Comparison of ENCODE assay signal across 26 mouse cellular contexts in the genomic region with DNA sequence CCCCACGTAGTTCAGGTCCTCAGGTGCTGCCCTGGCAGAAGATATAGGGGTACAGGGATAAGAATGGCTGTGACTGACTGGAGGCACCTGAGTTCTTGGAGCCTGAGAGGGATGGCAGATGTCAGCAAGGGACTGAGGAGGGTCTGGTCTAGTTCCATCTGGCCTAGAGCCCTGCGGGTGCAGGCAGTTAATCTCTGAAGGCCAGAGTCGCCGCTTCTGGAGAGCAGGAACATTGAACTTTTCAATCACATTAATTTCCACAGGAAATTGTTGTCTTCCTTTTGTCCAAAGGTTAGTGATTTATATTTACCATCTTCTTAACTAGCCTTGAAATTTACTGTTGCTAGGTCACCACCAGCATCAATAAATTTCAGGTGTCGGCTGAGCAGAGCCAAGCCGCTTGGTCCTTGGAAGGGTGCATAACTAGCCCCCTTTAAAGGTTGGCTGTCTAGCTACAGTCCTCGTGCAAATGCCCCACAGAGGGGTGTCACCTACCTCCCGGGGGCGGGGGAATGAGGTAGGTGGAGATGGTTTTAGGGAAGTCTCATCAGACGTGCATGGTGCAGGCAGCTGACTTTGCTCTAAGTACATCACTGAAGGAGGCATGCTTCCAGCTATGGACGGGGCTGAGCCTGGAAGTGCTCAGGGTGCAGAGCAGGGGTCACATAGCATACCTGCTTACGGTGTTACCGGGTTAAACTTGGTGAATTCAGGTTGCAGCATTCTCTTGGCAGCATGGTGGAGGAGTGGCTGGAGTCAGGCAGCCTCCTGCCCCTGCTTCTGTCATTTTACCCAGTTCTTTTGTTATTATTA. TPM values are rescaled to one million over a fixed set of nuclear protein-coding genes. Genes with fewer than 3 reads are reported as not detected.
A peak's percentile ranks its signal among the peaks of the same experiment; 100 is the strongest.
DNase-seq lines count a peak whose midpoint lies in the region; ATAC-seq lines count a peak whose summit lies in the region.
"Had no signal": no experiment of that assay in that cellular context is flagged by ENCODE, and none has a peak within 500 bp of the region (broad histone marks: within the 10 kb centered on the region; RNA-seq: fewer than 3 reads in every experiment).

No protein-coding gene starts in this region.

- H3K9ac ChIP-seq in hindbrain, embryonic 16.5 days (ENCODE audit: low read depth, low read length) = no peak overlapping the region
- no peak overlapping the region for H3K9ac ChIP-seq in hindbrain, embryonic 13.5 days
- H3K9ac ChIP-seq: forebrain, embryonic 15.5 days; hindbrain, embryonic 15.5 days; limb, embryonic 15.5 days; neural tube, embryonic 13.5 days had no signal

- H3K4me1 ChIP-seq in hindbrain, embryonic 16.5 days (ENCODE audit: control insufficient read depth, insufficient read depth, low read depth, low read length) = no peaks in the 10 kb centered on the region
- peaks cover 4% of the 10 kb centered on the region for H3K4me1 ChIP-seq in hindbrain, embryonic 13.5 days (replicated peaks)
- H3K4me1 ChIP-seq: forebrain, embryonic 15.5 days; hindbrain, embryonic 15.5 days; limb, embryonic 15.5 days had no signal

- H3K27me3 ChIP-seq in hindbrain, embryonic 16.5 days (replicated peaks; ENCODE audit: control insufficient read depth, insufficient read depth, low read length) = no peaks in the 10 kb centered on the region
- H3K27me3 ChIP-seq in hindbrain, embryonic 13.5 days = 0 out of 2 replicates have a peak, but pooled peaks cover 6% of the 10 kb centered on the region
- H3K27me3 ChIP-seq: forebrain, embryonic 15.5 days; limb, embryonic 15.5 days; neural tube, embryonic 13.5 days had no signal

- H3K36me3 ChIP-seq in hindbrain, embryonic 16.5 days (ENCODE audit: control insufficient read depth, insufficient read depth, low read length) = no peaks in the 10 kb centered on the region
- H3K36me3 ChIP-seq in hindbrain, embryonic 13.5 days = no peaks in the 10 kb centered on the region
- H3K36me3 ChIP-seq: embryonic facial prominence, embryonic 10.5 days; forebrain, embryonic 15.5 days; hindbrain, embryonic 15.5 days; limb, embryonic 15.5 days; neural tube, embryonic 13.5 days had no signal

- 68% methylated on average over 13 of the region's 13 CpGs for WGBS in hindbrain, embryonic 16.5 days
- 66% methylated on average over 13 of the region's 13 CpGs for WGBS in hindbrain, embryonic 13.5 days

- no peaks in the 10 kb centered on the region for H3K9me3 ChIP-seq in hindbrain, embryonic 16.5 days (ENCODE audit: control insufficient read depth, low read length)
- H3K9me3 ChIP-seq in hindbrain, embryonic 13.5 days = no peaks in the 10 kb centered on the region
- H3K9me3 ChIP-seq: embryonic facial prominence, embryonic 10.5 days; forebrain, embryonic 15.5 days; hindbrain, embryonic 15.5 days; limb, embryonic 15.5 days; neural tube, embryonic 13.5 days had no signal

- intact Hi-C loops in left cerebral cortex, postnatal 4 days (cut with DNase I) = no loop called here

- H3K4me2 ChIP-seq in hindbrain, embryonic 16.5 days (ENCODE audit: low read length) = no peak overlapping the region
- no peak overlapping the region for H3K4me2 ChIP-seq in hindbrain, embryonic 13.5 days
- H3K4me2 ChIP-seq: forebrain, embryonic 15.5 days; hindbrain, embryonic 15.5 days; limb, embryonic 15.5 days; neural tube, embryonic 13.5 days had no signal

- ATAC-seq in hindbrain, embryonic 16.5 days = peak; percentile 58
- no peak for ATAC-seq in hindbrain, embryonic 13.5 days (ENCODE audit: low FRiP score)
- ATAC-seq: forebrain, embryonic 15.5 days; intestine, embryonic 16.5 days had no signal

- H3K4me3 ChIP-seq in hindbrain, embryonic 16.5 days (ENCODE audit: low read length) = no peak overlapping the region
- no peak overlapping the region for H3K4me3 ChIP-seq in hindbrain, embryonic 13.5 days
- H3K4me3 ChIP-seq: embryonic facial prominence, embryonic 10.5 days; forebrain, embryonic 15.5 days; hindbrain, embryonic 15.5 days; limb, embryonic 15.5 days; neural tube, embryonic 13.5 days had no signal

- no peak overlapping the region for H3K27ac ChIP-seq in hindbrain, embryonic 16.5 days (ENCODE audit: low read depth, low read length)
- H3K27ac ChIP-seq in hindbrain, embryonic 13.5 days = no peak overlapping the region
- H3K27ac ChIP-seq: embryonic facial prominence, embryonic 10.5 days; forebrain, embryonic 15.5 days; hindbrain, embryonic 15.5 days; limb, embryonic 15.5 days; neural tube, embryonic 13.5 days had no signal

- DNase-seq in adrenal gland, adult 2 months = peak; percentile 82
- no peak for DNase-seq in adrenal gland, postnatal 4 days (ENCODE audit: low spot score in 2 of 2)
- peak; percentile 72 for DNase-seq in left cerebral cortex, postnatal 4 days
- no peak for DNase-seq in left cerebral cortex, adult 8-10 months (ENCODE audit: low spot score in 2 of 2)
- peak; percentile 56 for DNase-seq in adrenal gland, postnatal 25 days
- no peak for DNase-seq in Muller cell, postnatal 12 days (ENCODE audit: inconsistent ontology term)
- DNase-seq: cerebellum, adult 11-12 months; gastrocnemius, postnatal 10 days; heart, adult 11 months; layer of hippocampus, postnatal 36 days; lung, postnatal 4 days; midbrain, embryonic 14.5 days; right cerebral cortex, adult 18-20 months; right cerebral cortex, postnatal 4 days; thymus, postnatal 25 days had no signal

RNA-seq across cellular contexts. Expression of a gene that starts 10.4 kb away (rescaled TPM):
- 1 to 10 TPM; 2.2 to 2.8 TPM for total RNA-seq in adrenal gland, adult 2 months (2021)
- 6.1 and 6.7 TPM in 2 replicates for polyA plus RNA-seq in adrenal gland, adult 2 months (2012; rRNA removed)
- total RNA-seq in adrenal gland, postnatal 4 days (2021) = 1 to 10 TPM; 2.0 to 2.3 TPM
- 2.3 and 2.9 TPM in 2 replicates for polyA plus RNA-seq in hindbrain, embryonic 16.5 days (2015; fragmentation: Nextera tagmentation; extraction: Ambion mirVana)
- 0.97 and 1.1 TPM in 2 replicates for polyA plus RNA-seq in hindbrain, embryonic 13.5 days (2015; fragmentation: Nextera tagmentation; extraction: Ambion mirVana)
- 1 to 10 TPM; 1.3 to 1.4 TPM for total RNA-seq in left cerebral cortex, postnatal 4 days (2021)
- under 1 TPM; 0.32 to 0.91 (median 0.43) TPM for total RNA-seq in left cerebral cortex, adult 8-10 months (2022)
- total RNA-seq in adrenal gland, postnatal 25 days (2021) = 4.8 and 4.9 TPM in 2 replicates
- total RNA-seq: common myeloid progenitor, adult 5-6 weeks; heart, postnatal 25 days; megakaryocyte-erythroid progenitor cell, adult 5-6 weeks had no signal

RNA-seq across cellular contexts. Expression of a gene that starts 10.6 kb away (rescaled TPM):
- 10 to 100 TPM; 57.3 to 75.3 TPM for total RNA-seq in adrenal gland, adult 2 months (2021)
- 172 and 232 TPM in 2 replicates for polyA plus RNA-seq in adrenal gland, adult 2 months (2012; rRNA removed)
- total RNA-seq in adrenal gland, postnatal 4 days (2021) = 10 to 100 TPM; 50.7 to 56.9 TPM
- 10.3 and 11.4 TPM in 2 replicates for polyA plus RNA-seq in hindbrain, embryonic 16.5 days (2015; fragmentation: Nextera tagmentation; extraction: Ambion mirVana)
- polyA plus RNA-seq in hindbrain, embryonic 13.5 days (2015; fragmentation: Nextera tagmentation; extraction: Ambion mirVana) = 8.5 and 10.9 TPM in 2 replicates
- 1 to 10 TPM; 4.6 to 5.2 TPM for total RNA-seq in left cerebral cortex, postnatal 4 days (2021)
- total RNA-seq in left cerebral cortex, adult 8-10 months (2022) = 1 to 10 TPM; 5.4 to 6.8 (median 6.1) TPM
- total RNA-seq in adrenal gland, postnatal 25 days (2021) = 86.4 and 94.3 TPM in 2 replicates
- total RNA-seq: common myeloid progenitor, adult 5-6 weeks; megakaryocyte-erythroid progenitor cell, adult 5-6 weeks had no signal

Comparison
In these comparisons a context has a peak if more than half of its experiments do, and no peak if none do; other contexts are left out.
1. DNase-seq: peak in adrenal gland, adult 2 months (single experiment), left cerebral cortex, postnatal 4 days (single experiment) and adrenal gland, postnatal 25 days (single experiment); none in adrenal gland, postnatal 4 days (0 of 2), left cerebral cortex, adult 8-10 months (0 of 2) and Muller cell, postnatal 12 days (single experiment).
2. RNA of a gene that starts 10.6 kb away (total RNA-seq): 86.4 to 94.3 TPM in adrenal gland, postnatal 25 days, 57.3 to 75.3 TPM in adrenal gland, adult 2 months and 50.7 to 56.9 TPM in adrenal gland, postnatal 4 days; 5.4 to 6.8 TPM in left cerebral cortex, adult 8-10 months and 4.6 to 5.2 TPM in left cerebral cortex, postnatal 4 days; every median in the first group is over 4 times any median in the second.